Mouse (Mus musculus) spleen, adult 2 months (tissue): ENCODE measurements at regions not wholly inside any gene's neighbourhood (a gene's known extent, or its start where the extent isn't known, plus 50 kb on each side); places are given as distances from the start of the nearest gene placed in this dataset.

ENCODE experiments used
- DNase-seq, 2 experiments: peaks; one replicate each; pipeline versions ENCODE4 v3.0.0 to v3.0.0-alpha.2; 2012 to 2021; ENCODE audit warnings: low spot score in 2 of 2, low read depth in 1 of 2
- H3K27ac ChIP-seq: fragments of 200-500 bp; 2 replicates; pipeline ENCODE4 v1.5.1; 2012; ENCODE audit warnings: low read length, inconsistent platforms; ENCODE audit not compliant: insufficient read depth
- H3K27me3 ChIP-seq: fragments of 200-500 bp; 2 replicates; pipeline ENCODE4 v1.6.1; 2012; ENCODE audit warnings: mild to moderate bottlenecking, moderate library complexity, low read length, inconsistent platforms; ENCODE audit not compliant: control insufficient read depth, insufficient read depth
- H3K36me3 ChIP-seq: fragments of 200-500 bp; 2 replicates; pipeline ENCODE4 v1.6.1; 2012; ENCODE audit warnings: mild to moderate bottlenecking, low read length, inconsistent platforms; ENCODE audit not compliant: control insufficient read depth, insufficient read depth
- H3K4me1 ChIP-seq: fragments of 200-500 bp; 2 replicates; pipeline ENCODE4 v1.6.1; 2011; ENCODE audit warnings: inconsistent platforms; ENCODE audit not compliant: control insufficient read depth, insufficient read depth, insufficient read length
- H3K4me3 ChIP-seq: fragments of 200-500 bp; 2 replicates; pipeline ENCODE4 v1.5.1; 2011; ENCODE audit warnings: mild to moderate bottlenecking, inconsistent platforms; ENCODE audit not compliant: insufficient read depth, insufficient read length; ENCODE audit errors: extremely low read depth
- CTCF ChIP-seq: fragments of 200-500 bp; IDR thresholded peaks from 2 replicates; pipeline ENCODE4 v1.5.1; 2011; ENCODE audit warnings: mild to moderate bottlenecking, inconsistent platforms; ENCODE audit not compliant: insufficient read depth, insufficient read length, insufficient replicate concordance; ENCODE audit errors: extremely low read depth
- POLR2A ChIP-seq: fragments of 200-500 bp; IDR thresholded peaks from 2 replicates; pipeline ENCODE4 v1.6.1; 2011; ENCODE audit warnings: low read depth, low read length, inconsistent platforms
- WGBS: fragments of 180-500 bp; shearing (Covaris S2); methylation state at CpG from one replicate; pipeline ENCODE4 v1.1.7; 2018; 5-methylcytosine and 5-hydroxymethylcytosine counted together

- DNase-seq, result no peak
- Histone ChIP-seq H3K4me3 (no peak overlapping the region), H3K36me3 (no peaks in the 10 kb centered on the region), H3K27me3 (no peaks in the 10 kb centered on the region), H3K27ac (no peak overlapping the region), H3K4me1 (no peaks in the 10 kb centered on the region)
- 74% methylated on average over 4 of the region's 4 CpGs for WGBS
- no peak for TF ChIP-seq POLR2A
- no peak for TF ChIP-seq CTCF
Measured at GRCm38 (mm10) chr13:47999399-47999798, 261.6 kb upstream of the Id4 start.

GRCm38 (mm10) chr13:48003126-48003525 is 257.9 kb upstream of the Id4 start:
- Histone ChIP-seq H3K27me3 (no peaks in the 10 kb centered on the region), H3K27ac (no peak overlapping the region), H3K4me3 (no peak overlapping the region), H3K36me3 (no peaks in the 10 kb centered on the region), H3K4me1 (no peaks in the 10 kb centered on the region)
- WGBS, result 85% methylated on average over 4 of the region's 4 CpGs
- TF ChIP-seq CTCF (no peak), POLR2A (no peak)
- DNase-seq, result no peak

- Histone ChIP-seq H3K36me3 (no peaks in the 10 kb centered on the region), H3K4me1 (no peaks in the 10 kb centered on the region), H3K4me3 (no peak overlapping the region), H3K27ac (no peak overlapping the region), H3K27me3 (no peaks in the 10 kb centered on the region)
- DNase-seq, result no peak
- TF ChIP-seq CTCF, result no peak
- TF ChIP-seq POLR2A, result no peak
- WGBS, result 87% methylated on average over 7 of the region's 7 CpGs
Measured at GRCm38 (mm10) chr13:48013336-48013750, 247.7 kb upstream of the Id4 start.

GRCm38 (mm10) chr13:48015296-48015695 is 245.7 kb upstream of the Id4 start:
- TF ChIP-seq POLR2A (no peak), CTCF (no peak)
- Histone ChIP-seq H3K27me3 (no peaks in the 10 kb centered on the region), H3K4me3 (no peak overlapping the region; the same call in 1 of the 2 replicates), H3K4me1 (no peaks in the 10 kb centered on the region), H3K36me3 (no peaks in the 10 kb centered on the region), H3K27ac (no peak overlapping the region)
- DNase-seq, result no peak
- WGBS, result 89% methylated on average over 4 of the region's 4 CpGs

- DNase-seq, result no peak
- Histone ChIP-seq H3K27me3 (no peaks in the 10 kb centered on the region), H3K4me3 (no peak overlapping the region), H3K4me1 (no peaks in the 10 kb centered on the region), H3K27ac (no peak overlapping the region), H3K36me3 (no peaks in the 10 kb centered on the region)
- 83% methylated on average over 3 of the region's 3 CpGs for WGBS
- TF ChIP-seq CTCF (no peak), POLR2A (no peak)
Measured at GRCm38 (mm10) chr13:48016051-48016450, 245.0 kb upstream of the Id4 start.

- no peak overlapping the region for H3K27ac ChIP-seq
- TF ChIP-seq POLR2A (no peak), CTCF (no peak)
- no peak overlapping the region for H3K4me3 ChIP-seq
- no peaks in the 10 kb centered on the region for H3K27me3 ChIP-seq
- no peaks in the 10 kb centered on the region for H3K4me1 ChIP-seq
- H3K36me3 ChIP-seq, result no peaks in the 10 kb centered on the region
- 89% methylated on average over 6 of the region's 6 CpGs for WGBS
- no peak for DNase-seq
Measured at GRCm38 (mm10) chr13:48016606-48017005, 244.4 kb upstream of the Id4 start.

- Histone ChIP-seq H3K4me1 (no peaks in the 10 kb centered on the region), H3K27me3 (no peaks in the 10 kb centered on the region), H3K36me3 (no peaks in the 10 kb centered on the region), H3K27ac (no peak overlapping the region), H3K4me3 (no peak overlapping the region)
- TF ChIP-seq POLR2A, result no peak
- no peak for TF ChIP-seq CTCF
- DNase-seq, result no peak
- WGBS, result 85% methylated on average over 8 of the region's 8 CpGs
Measured at GRCm38 (mm10) chr13:48017649-48018048, 243.4 kb upstream of the Id4 start.

GRCm38 (mm10) chr13:48018606-48019005 is 242.4 kb upstream of the Id4 start:
- Histone ChIP-seq H3K36me3 (no peaks in the 10 kb centered on the region), H3K27ac (no peak overlapping the region), H3K4me1 (no peaks in the 10 kb centered on the region), H3K27me3 (no peaks in the 10 kb centered on the region), H3K4me3 (no peak overlapping the region)
- WGBS, result 72% methylated on average over 5 of the region's 5 CpGs
- TF ChIP-seq CTCF (no peak), POLR2A (no peak)
- no peak for DNase-seq
